Mouse (Mus musculus): ENCODE measurements around the gene Sord.

DNA sequence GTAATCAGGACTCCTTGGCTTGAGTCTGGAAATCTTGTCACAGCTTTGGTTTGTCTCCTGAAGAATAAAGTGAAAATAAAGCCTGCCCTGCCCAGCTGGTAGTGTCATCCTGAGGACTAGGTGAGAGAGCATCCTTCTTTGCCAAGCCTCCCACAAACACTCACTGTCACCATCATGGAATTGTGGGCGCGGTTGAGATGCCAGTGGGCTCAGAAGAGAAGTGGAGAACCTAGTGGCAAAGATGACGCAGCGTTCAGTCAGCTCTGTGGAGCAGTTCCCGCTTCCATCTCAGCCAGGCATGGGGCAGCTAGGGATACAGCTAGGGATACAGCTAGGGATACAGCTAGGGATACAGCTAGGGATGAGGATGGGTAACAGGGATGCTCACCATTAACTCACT, 21.4 kb downstream of the Sord start:
- TF ChIP-seq POLR2A (IDR thresholded peaks at IDR 0.05; ENCODE audit: insufficient read depth, low read depth, low read length) (no peak), CTCF (IDR thresholded peaks at IDR 0.05; ENCODE audit: insufficient read depth, low read depth, low read length) (no peak)
